Mouse (Mus musculus) adrenal gland (tissue): ENCODE data around the gene Ppp1r27.

Experiments
- intact Hi-C: fragments of 180-260 bp; cut with DNase I; formaldehyde crosslinking; loops from one replicate; pipeline ENCODE4 v1.15.1; 2025
- long read RNA-seq, 2 experiments: library from polyadenylated mRNA; unstranded; transcript quantifications; one replicate each; pipeline ENCODE4 v2.0.0; 2020; ENCODE audit warnings: borderline replicate concordance in 1 of 2; ENCODE audit not compliant: insufficient replicate concordance in 1 of 2

Ppp1r27 gene
- long read RNA-seq, experiment 1, partial matches to known transcripts, result 0 of 1 reads
- long read RNA-seq, experiment 1, other reads (novel, unspliced or antisense), result 1 of 1 reads
- long read RNA-seq, experiment 2, result 0 reads

GRCm38 (mm10) chr11:120550810-120551440 is at the start of gene Ppp1r27:
Gene Ppp1r27 (minus strand): TSS chr11:120551132.
- intact Hi-C loops, result no loop called here

- intact Hi-C loops, result no loop called here
Measured at GRCm38 (mm10) chr11:120600716-120601115, 49.8 kb upstream of the Ppp1r27 start.

GRCm38 (mm10) chr11:120598990-120599549 is 48.1 kb upstream of the Ppp1r27 start:
- intact Hi-C loops, result no loop called here

GRCm38 (mm10) chr11:120598283-120598989 is 47.5 kb upstream of the Ppp1r27 start, which contains the start of the genes Alyref and Anapc11:
Gene Alyref (minus strand): TSS chr11:120598365.
Gene Anapc11 (plus strand): TSS chr11:120598421.
- intact Hi-C loops, result no loop called here

GRCm38 (mm10) chr11:120597240-120598235 is 46.6 kb upstream of the Ppp1r27 start:
- intact Hi-C loops, result no loop called here

GRCm38 (mm10) chr11:120588531-120588930 is 37.6 kb upstream of the Ppp1r27 start:
- intact Hi-C loops, result no loop called here

GRCm38 (mm10) chr11:120583937-120584336 is 33.0 kb upstream of the Ppp1r27 start:
- intact Hi-C loops, result loop anchor here (5.0 kb wide), 1 partner anchor 97 kb away; no protein-coding TSS in a partner anchor

GRCm38 (mm10) chr11:120582982-120583293 is 32.0 kb upstream of the Ppp1r27 start:
- intact Hi-C loops, result loop anchor here (5.0 kb wide), 1 partner anchor 96 kb away; no protein-coding TSS in a partner anchor

- intact Hi-C loops, result loop anchor here (5.0 kb wide), 1 partner anchor 95 kb away; no protein-coding TSS in a partner anchor
Measured at GRCm38 (mm10) chr11:120582268-120582981, 31.5 kb upstream of the Ppp1r27 start.

- intact Hi-C loops, result loop anchor here (5.0 kb wide), 1 partner anchor 94 kb away; no protein-coding TSS in a partner anchor
Measured at GRCm38 (mm10) chr11:120581490-120582267, 30.7 kb upstream of the Ppp1r27 start, which contains the start of gene Arhgdia. Gene Arhgdia (minus strand): TSS chr11:120581624.

GRCm38 (mm10) chr11:120580871-120581331 is 30.0 kb upstream of the Ppp1r27 start:
- intact Hi-C loops, result loop anchor here (5.0 kb wide), 1 partner anchor 94 kb away; no protein-coding TSS in a partner anchor

- intact Hi-C loops, result loop anchor here (5.0 kb wide), 1 partner anchor 93 kb away; no protein-coding TSS in a partner anchor
Measured at GRCm38 (mm10) chr11:120580190-120580589, 29.3 kb upstream of the Ppp1r27 start.

GRCm38 (mm10) chr11:120579316-120580107 is 28.6 kb upstream of the Ppp1r27 start:
- intact Hi-C loops, result loop anchor here (5.0 kb wide), 2 partner anchors 33 to 92 kb away; no protein-coding TSS in a partner anchor

- intact Hi-C loops, result loop anchor here (5.0 kb wide), 1 partner anchor 34 kb away; no protein-coding TSS in a partner anchor
Measured at GRCm38 (mm10) chr11:120578694-120579243, 27.8 kb upstream of the Ppp1r27 start.

- intact Hi-C loops, result loop anchor here (5.0 kb wide), 1 partner anchor 34 kb away; no protein-coding TSS in a partner anchor
Measured at GRCm38 (mm10) chr11:120578024-120578693, 27.2 kb upstream of the Ppp1r27 start.

- intact Hi-C loops, result loop anchor here (5.0 kb wide), 1 partner anchor 35 kb away; no protein-coding TSS in a partner anchor
Measured at GRCm38 (mm10) chr11:120577211-120578023, 26.5 kb upstream of the Ppp1r27 start.
